Mouse (Mus musculus) thymus, adult 2 months (tissue): Measurements from ENCODE around the gene Rbm19. TPM values are rescaled to one million over a fixed set of nuclear protein-coding genes. Genes with fewer than 3 reads are reported as not detected.

Experiments used
- DNase-seq: peaks from one replicate; pipeline ENCODE4 v3.0.0; 2021
- H3K27ac ChIP-seq: fragments of 200-500 bp; 2 replicates; pipeline ENCODE4 v1.5.1; 2012; ENCODE audit warnings: low read length, control low read depth; ENCODE audit not compliant: control insufficient read depth, insufficient read depth
- H3K27me3 ChIP-seq: fragments of 200-500 bp; 2 replicates; pipeline ENCODE4 v1.6.1; 2012; ENCODE audit warnings: mild to moderate bottlenecking, low read length, moderate library complexity, mixed read lengths; ENCODE audit not compliant: control insufficient read depth, insufficient read depth
- H3K36me3 ChIP-seq: fragments of 200-500 bp; 2 replicates; pipeline ENCODE4 v1.6.1; 2012; ENCODE audit warnings: mild to moderate bottlenecking, low read length, moderate library complexity; ENCODE audit not compliant: control insufficient read depth, insufficient read depth
- H3K4me1 ChIP-seq: fragments of 200-500 bp; replicated peaks from 2 replicates; pipeline ENCODE4 v1.6.1; 2012; ENCODE audit warnings: low read length; ENCODE audit not compliant: control insufficient read depth, insufficient read depth
- H3K4me3 ChIP-seq: fragments of 200-500 bp; 2 replicates; pipeline ENCODE4 v1.5.1; 2012; ENCODE audit warnings: mild to moderate bottlenecking, low read length, control low read depth, moderate library complexity; ENCODE audit not compliant: control insufficient read depth, insufficient read depth
- CTCF ChIP-seq: fragments of 200-500 bp; IDR thresholded peaks from 2 replicates; pipeline ENCODE4 v1.5.1; 2012; ENCODE audit warnings: mild to moderate bottlenecking, control low read depth, low read length, moderate library complexity, borderline replicate concordance; ENCODE audit not compliant: control insufficient read depth, poor library complexity, insufficient read depth; ENCODE audit errors: extremely low read depth
- POLR2A ChIP-seq: fragments of 200-500 bp; IDR thresholded peaks from 2 replicates; pipeline ENCODE4 v1.6.1; 2012; ENCODE audit warnings: mild to moderate bottlenecking, low read length, control low read depth, moderate library complexity; ENCODE audit not compliant: control insufficient read depth, poor library complexity, insufficient read depth; ENCODE audit errors: extremely low read depth
- WGBS: fragments of 180-500 bp; shearing (Covaris S2); methylation state at CpG from one replicate; pipeline ENCODE4 v1.1.7; 2018; 5-methylcytosine and 5-hydroxymethylcytosine counted together
- polyA plus RNA-seq: library from polyadenylated mRNA; depleted of rRNA; stranded (reverse); fragments of >200 nt; gene quantifications from 2 replicates; pipeline ENCODE4 v1.2.3, GENCODE M21; 2012

Rbm19 gene
- polyA plus RNA-seq, 1 experiment, result 19.6 TPM

DNA sequence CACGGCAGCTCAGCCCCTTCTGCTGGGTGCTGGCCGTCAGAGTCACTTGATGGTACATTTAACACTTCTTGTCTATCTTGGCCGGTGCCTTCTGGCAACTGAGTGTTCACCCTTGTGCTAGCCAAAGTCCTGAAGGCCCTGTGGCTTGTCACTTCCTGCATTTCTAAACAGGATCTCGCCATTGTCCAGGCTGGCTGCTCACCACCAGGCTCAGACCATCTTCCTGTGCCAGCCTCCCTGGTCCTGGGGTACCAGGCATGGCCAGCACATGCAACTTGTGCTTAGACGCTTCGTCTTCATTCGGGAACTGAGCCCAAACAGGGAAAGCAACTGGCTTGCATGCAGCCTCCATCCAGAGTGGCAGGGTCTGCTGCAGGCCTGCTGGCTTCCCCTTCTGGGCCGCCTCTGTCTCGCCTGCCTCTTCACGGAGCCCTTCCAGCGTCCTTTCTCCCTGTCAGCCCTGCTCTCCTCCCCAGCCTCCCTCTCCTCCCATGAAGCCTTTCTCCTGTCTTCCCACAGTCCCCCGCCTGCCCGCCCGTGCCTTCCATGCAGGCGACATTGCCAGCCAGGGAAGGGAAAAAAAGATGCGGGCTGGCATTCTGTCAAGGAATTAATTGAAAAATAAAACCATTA is 78.2 kb downstream of the Rbm19 start:
- whole genome bisulfite sequencing, result 71% methylated on average over 16 of the region's 16 CpGs
- Histone ChIP-seq H3K27ac (no peak overlapping the region), H3K4me1 (no peaks in the 10 kb centered on the region), H3K4me3 (no peak overlapping the region), H3K36me3 (0 out of 2 replicates have a peak, but pooled peaks cover 7% of the 10 kb centered on the region), H3K27me3 (no peaks in the 10 kb centered on the region)
- DNase-seq, result no peak
- TF ChIP-seq CTCF (no peak), POLR2A (no peak)

DNA sequence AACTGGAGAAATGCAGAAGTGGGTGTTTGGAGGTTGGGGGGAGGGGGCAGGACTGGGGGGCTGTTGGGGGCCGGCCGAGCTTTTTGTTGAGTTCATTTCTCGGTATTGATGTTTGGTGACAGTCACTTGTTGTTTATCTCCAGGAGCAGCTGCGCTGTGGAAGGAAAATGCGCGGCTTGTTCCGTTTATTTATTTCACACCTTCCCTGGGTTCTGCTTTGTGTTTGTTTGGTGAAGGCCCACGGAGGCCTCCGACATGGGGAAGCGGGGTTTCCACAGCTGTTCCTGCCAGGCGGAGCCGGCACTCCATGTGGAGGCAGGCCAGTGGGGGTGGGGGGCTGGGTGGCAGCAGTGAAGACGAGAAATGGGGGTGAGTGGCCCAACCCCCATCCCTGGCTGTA is 78.7 kb downstream of the Rbm19 start:
- no peak for TF ChIP-seq POLR2A
- no peak for TF ChIP-seq CTCF
- H3K27ac ChIP-seq, result no peak overlapping the region
- H3K4me1 ChIP-seq, result no peaks in the 10 kb centered on the region
- 0 out of 2 replicates have a peak, but pooled peaks cover 7% of the 10 kb centered on the region for H3K36me3 ChIP-seq
- DNase-seq, result no peak
- WGBS, result 76% methylated on average over 13 of the region's 13 CpGs
- no peaks in the 10 kb centered on the region for H3K27me3 ChIP-seq
- no peak overlapping the region for H3K4me3 ChIP-seq

DNA sequence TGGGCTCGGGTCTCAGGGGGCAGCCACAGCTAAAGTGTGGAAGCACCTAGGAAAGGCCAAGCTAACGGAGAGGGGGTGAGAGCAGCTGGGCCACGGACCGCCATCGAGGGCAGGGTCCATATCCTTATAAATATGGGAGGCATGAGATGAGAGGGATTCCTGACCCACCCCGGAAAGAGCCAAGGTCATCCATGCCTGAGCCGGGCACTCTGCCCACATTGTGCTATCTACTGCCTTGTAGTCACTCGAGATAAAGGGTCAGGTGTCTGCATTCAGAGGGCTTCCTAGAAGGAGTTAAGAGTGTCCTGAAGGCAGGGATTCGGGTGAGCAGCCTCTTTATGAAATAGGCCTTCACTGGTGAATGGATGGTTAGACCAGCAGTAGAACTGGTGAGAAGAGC is 80.6 kb downstream of the Rbm19 start:
- no peaks in the 10 kb centered on the region for H3K4me1 ChIP-seq
- no peak for DNase-seq
- H3K4me3 ChIP-seq, result no peak overlapping the region
- WGBS, result 95% methylated on average over 9 of the region's 9 CpGs
- TF ChIP-seq CTCF (no peak), POLR2A (no peak)
- H3K36me3 ChIP-seq, result 0 out of 2 replicates have a peak, but pooled peaks cover 7% of the 10 kb centered on the region
- H3K27me3 ChIP-seq, result no peaks in the 10 kb centered on the region
- H3K27ac ChIP-seq, result no peak overlapping the region

DNA sequence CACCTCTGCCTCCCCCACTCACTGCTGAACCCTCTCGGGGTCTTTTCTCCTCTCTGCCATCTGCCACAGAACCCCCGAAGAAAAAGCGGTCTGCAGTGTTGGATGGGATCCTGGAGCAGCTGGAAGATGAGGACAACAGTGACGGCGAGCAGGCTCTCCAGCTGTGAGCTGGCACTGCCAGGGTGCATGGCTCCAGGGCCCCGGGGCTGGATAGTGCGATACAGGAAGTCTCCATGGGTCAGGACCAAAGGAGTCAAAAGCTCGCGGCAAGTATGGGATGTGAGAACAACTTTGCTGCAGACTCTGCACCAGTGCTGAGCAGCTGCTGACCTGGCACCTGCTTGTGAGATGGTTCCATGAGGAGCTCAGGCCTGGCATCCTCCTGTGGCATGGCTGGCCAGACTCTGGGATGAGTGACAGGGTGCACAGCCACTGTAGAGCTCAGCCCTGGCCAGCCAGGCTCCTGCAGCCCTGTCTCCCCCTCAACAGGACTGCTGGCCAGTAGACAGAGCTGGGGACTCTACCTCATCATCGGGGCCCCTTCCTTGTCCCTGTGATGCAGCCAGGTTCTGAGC is 81.6 kb downstream of the Rbm19 start:
- Histone ChIP-seq H3K4me3 (no peak overlapping the region), H3K4me1 (no peaks in the 10 kb centered on the region), H3K27me3 (no peaks in the 10 kb centered on the region), H3K27ac (no peak overlapping the region), H3K36me3 (0 out of 2 replicates have a peak, but pooled peaks cover 7% of the 10 kb centered on the region)
- 94% methylated on average over 10 of the region's 10 CpGs for WGBS
- TF ChIP-seq CTCF (no peak), POLR2A (no peak)
- DNase-seq, result no peak

DNA sequence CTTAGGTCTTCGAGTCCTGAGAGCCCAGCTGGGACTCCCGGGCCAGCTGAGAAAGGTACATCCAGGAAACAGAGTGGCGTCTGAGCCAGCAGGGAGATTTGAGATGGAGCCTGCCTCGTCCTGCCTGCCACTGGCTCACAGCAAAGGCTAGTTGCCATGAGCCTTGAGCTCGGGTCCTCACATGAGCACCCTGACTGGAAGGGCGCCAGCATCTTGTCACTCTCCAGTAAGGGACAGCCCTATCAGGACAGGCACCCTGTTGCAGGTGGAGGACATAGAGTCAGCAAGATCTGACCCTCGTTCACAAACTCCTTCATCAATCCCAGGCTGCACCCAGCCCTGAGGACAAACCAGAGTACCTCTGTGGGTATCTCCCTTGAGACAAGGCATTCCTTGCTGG is 83.6 kb downstream of the Rbm19 start:
- no peaks in the 10 kb centered on the region for H3K27me3 ChIP-seq
- no peak overlapping the region for H3K4me3 ChIP-seq
- 91% methylated on average over 7 of the region's 7 CpGs for WGBS
- TF ChIP-seq CTCF (no peak), POLR2A (no peak)
- no peaks in the 10 kb centered on the region for H3K4me1 ChIP-seq
- no peak for DNase-seq
- 0 out of 2 replicates have a peak, but pooled peaks cover 7% of the 10 kb centered on the region for H3K36me3 ChIP-seq
- no peak overlapping the region for H3K27ac ChIP-seq

DNA sequence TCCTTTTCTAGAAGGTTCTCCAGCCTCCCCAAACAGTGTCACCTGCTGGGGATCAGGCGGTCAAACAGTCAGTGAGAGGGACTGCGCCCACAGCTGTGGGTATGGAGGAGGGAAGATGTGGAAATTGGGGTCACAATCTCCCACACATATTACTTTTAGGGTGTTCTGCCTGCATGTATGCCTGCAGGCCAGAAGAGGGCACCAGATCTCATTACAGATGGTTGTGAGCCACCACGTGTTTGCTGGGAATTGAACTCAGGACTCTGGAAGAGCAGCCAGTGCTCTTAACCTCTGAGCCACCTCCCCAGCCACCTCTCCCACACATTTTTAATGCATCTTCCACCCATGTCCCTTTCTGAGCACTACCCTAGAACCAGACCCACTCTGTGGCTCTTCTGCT is 88.1 kb downstream of the Rbm19 start:
- peak; percentile 15; the same call in 1 of the 2 replicates for TF ChIP-seq CTCF
- TF ChIP-seq POLR2A, result no peak
- no peaks in the 10 kb centered on the region for H3K4me1 ChIP-seq
- no peak overlapping the region for H3K27ac ChIP-seq
- WGBS, result 73% methylated on average over 3 of the region's 3 CpGs
- no peak overlapping the region for H3K4me3 ChIP-seq
- no peak for DNase-seq
- no peaks in the 10 kb centered on the region for H3K36me3 ChIP-seq
- no peaks in the 10 kb centered on the region for H3K27me3 ChIP-seq
